Mouse (Mus musculus): ENCODE results near the gene Gpatch4. TPM values are rescaled to one million over a fixed set of nuclear protein-coding genes. Genes with fewer than 3 reads are reported as not detected.

Gpatch4 gene
- polyA plus RNA-seq, 1 experiment, result 26.4 TPM

DNA sequence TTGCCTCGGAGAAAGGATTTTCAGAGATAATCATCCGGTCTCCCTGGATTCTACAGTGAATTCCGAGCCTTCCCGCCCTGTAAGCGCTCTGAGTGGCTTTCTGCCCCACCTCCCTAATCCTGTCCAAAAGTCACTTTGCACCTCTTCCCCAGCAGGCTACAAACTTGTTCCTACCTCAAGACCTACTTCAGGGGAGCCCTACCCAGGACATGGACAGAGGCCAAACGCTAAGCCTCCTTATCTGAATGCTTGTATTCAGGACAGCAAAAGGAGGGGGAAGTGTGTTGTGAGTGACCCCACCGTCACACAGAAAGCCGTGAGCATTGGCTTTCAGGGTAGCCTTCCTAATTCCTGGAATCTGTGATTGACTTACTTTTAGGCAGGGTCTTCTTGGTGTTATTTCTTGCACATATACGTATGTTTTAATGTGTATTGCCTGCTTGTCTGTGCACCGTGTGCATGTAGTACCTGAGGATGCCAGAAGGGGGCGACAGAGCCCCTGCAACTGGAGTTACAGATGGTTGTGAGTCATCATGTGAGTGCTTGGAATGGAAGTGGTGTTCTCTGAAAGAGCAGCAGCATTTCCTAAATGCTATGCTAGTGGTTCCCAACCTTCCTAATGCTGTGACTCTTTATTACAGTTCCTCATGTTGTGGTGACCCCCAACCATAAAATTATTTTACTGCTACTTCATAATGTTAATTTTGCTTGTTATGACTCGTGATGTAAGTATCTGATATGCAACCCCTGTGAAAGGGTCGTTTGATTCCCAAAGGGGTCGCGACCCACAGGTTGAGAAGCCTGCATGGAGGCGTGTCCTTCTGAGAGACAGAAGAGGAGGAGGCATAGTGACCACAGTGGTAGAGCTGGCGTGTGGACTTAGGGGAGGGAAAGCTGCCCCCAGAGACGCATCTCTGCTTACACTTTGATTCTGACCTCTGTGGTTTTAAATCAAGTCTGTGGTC is 36.8 kb upstream of the Gpatch4 start:
- H3K27me3 ChIP-seq (ENCODE audit: control insufficient read depth, insufficient read depth, insufficient read length), result peaks cover 42% of the 10 kb centered on the region
- H3K79me3 ChIP-seq (ENCODE audit: low read depth), result no peaks in the 10 kb centered on the region
- no peak overlapping the region for H3K4me3 ChIP-seq (ENCODE audit: insufficient read depth, poor library complexity, severe bottlenecking)
- no peak for TF ChIP-seq USF1 (IDR thresholded peaks at IDR 0.05; ENCODE audit: low read depth)
- TF ChIP-seq MAX (IDR thresholded peaks at IDR 0.05), result no peak
- no peak for TF ChIP-seq MYOD1 (IDR thresholded peaks at IDR 0.05; ENCODE audit: control insufficient read depth, insufficient read length, low read depth)
- TF ChIP-seq CTCF (IDR thresholded peaks at IDR 0.05; ENCODE audit: control insufficient read depth, insufficient read depth, insufficient read length), result no peak
- TF ChIP-seq MYOG (IDR thresholded peaks at IDR 0.05; ENCODE audit: control insufficient read depth, extremely low read depth, insufficient read length), result no peak
- no peak for TF ChIP-seq CEBPB (IDR thresholded peaks at IDR 0.05; ENCODE audit: low read depth)
- no peak for TF ChIP-seq FOSL1 (IDR thresholded peaks at IDR 0.05; ENCODE audit: insufficient read depth, low read length, poor library complexity, severe bottlenecking)
- no peak overlapping the region for H3ac ChIP-seq (ENCODE audit: control insufficient read depth, insufficient read length, low read depth)
- H3K36me3 ChIP-seq (ENCODE audit: control insufficient read depth, insufficient read depth), result no peaks in the 10 kb centered on the region
- no peaks in the 10 kb centered on the region for H3K79me2 ChIP-seq (ENCODE audit: control insufficient read depth, insufficient read depth)

DNA sequence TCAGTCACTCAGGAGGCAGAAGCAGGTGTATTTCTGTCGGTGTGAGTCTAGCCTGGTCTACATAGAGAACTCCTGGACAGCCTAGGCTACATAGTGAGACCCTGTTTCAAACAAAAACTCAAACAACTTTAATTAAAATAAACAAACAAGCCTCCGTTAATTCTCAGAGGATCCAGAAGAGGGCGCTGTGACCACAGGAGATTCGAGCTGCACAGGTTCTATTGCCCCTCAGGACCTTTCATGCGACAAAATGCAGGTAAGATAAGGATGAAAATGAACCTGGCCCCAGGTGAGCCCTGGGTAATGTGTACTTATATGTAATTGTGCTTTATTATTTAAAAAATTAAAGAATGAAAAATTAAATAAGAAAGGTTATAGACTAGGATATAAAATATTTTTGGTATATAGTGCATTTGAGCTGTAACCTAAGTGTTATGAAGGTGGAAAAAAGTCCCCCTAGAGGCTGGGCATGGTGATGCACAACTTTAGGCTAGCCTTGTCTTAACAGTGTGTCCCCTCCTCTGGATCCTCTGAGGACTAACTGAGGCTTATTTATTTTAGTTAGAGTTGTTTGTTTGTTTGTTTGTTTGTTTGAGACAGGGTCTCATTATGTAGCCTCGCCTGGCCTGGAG is 32.2 kb upstream of the Gpatch4 start:
- H3K79me3 ChIP-seq (ENCODE audit: low read depth), result no peaks in the 10 kb centered on the region

DNA sequence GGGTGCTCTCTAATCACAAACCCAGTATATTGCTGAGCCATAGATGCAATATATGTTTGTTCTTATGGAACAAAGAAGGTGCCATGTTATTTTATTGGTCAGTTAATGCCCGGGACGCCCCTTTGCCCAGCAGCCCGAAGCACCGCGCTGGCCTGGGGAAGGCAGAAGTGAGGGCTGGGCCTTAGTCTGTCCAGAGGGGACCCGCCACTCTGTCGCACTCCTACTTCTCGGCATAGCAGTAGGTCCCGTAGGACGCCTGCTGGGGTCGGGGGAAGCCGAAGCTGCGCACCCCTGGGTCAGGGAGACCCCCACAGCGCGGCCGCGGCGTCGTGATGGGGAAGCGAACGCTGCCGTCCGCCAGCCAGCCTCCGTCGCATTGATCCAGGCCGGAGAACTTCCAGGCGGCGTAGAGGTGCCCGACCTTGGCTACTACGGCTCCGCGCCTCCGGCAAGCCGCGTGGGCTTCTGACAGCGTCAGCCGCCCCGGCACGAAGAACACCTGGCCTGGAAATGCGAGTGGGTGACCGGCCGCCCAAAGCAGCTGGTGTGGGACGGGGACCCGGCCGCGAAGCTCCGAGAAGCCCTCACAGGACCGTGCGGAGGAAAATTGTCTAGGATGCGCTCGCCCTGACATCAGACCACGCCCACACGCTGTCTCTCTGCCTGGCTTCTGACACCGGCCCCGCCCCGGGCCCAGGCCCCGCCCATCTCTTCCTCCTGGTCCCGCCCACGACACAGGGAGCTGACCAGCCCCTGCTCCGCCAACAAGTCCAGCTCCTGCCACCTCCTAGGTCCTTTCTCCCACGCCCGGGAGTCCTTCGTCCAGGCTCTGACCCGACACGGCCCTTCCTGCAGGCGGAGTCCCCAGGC is 20.4 kb upstream of the Gpatch4 start:
- H3K4me3 ChIP-seq (ENCODE audit: insufficient read depth, poor library complexity, severe bottlenecking), result no peak overlapping the region
- TF ChIP-seq MYOG (IDR thresholded peaks at IDR 0.05; ENCODE audit: control insufficient read depth, extremely low read depth, insufficient read length) (no peak), MYOD1 (IDR thresholded peaks at IDR 0.05; ENCODE audit: control insufficient read depth, insufficient read length, low read depth) (no peak), CEBPB (IDR thresholded peaks at IDR 0.05; ENCODE audit: low read depth) (no peak), FOSL1 (IDR thresholded peaks at IDR 0.05; ENCODE audit: insufficient read depth, low read length, poor library complexity, severe bottlenecking) (no peak), MAX (IDR thresholded peaks at IDR 0.05) (no peak), USF1 (IDR thresholded peaks at IDR 0.05; ENCODE audit: low read depth) (no peak), CTCF (IDR thresholded peaks at IDR 0.05; ENCODE audit: control insufficient read depth, insufficient read depth, insufficient read length) (no peak)
- no peaks in the 10 kb centered on the region for H3K79me3 ChIP-seq (ENCODE audit: low read depth)
- H3K79me2 ChIP-seq (ENCODE audit: control insufficient read depth, insufficient read depth), result no peaks in the 10 kb centered on the region
- H3K27me3 ChIP-seq (ENCODE audit: control insufficient read depth, insufficient read depth, insufficient read length), result peaks cover 46% of the 10 kb centered on the region
- no peak overlapping the region for H3ac ChIP-seq (ENCODE audit: control insufficient read depth, insufficient read length, low read depth)
- no peaks in the 10 kb centered on the region for H3K36me3 ChIP-seq (ENCODE audit: control insufficient read depth, insufficient read depth)

More for the DNA sequence above, 32.2 kb upstream of the Gpatch4 start:
- Histone ChIP-seq H3ac (ENCODE audit: control insufficient read depth, insufficient read length, low read depth) (no peak overlapping the region), H3K79me2 (ENCODE audit: control insufficient read depth, insufficient read depth) (no peaks in the 10 kb centered on the region), H3K27me3 (ENCODE audit: control insufficient read depth, insufficient read depth, insufficient read length) (peaks cover 17% of the 10 kb centered on the region), H3K4me3 (ENCODE audit: insufficient read depth, poor library complexity, severe bottlenecking) (no peak overlapping the region), H3K36me3 (ENCODE audit: control insufficient read depth, insufficient read depth) (no peaks in the 10 kb centered on the region)
- no peak for TF ChIP-seq MYOD1 (IDR thresholded peaks at IDR 0.05; ENCODE audit: control insufficient read depth, insufficient read length, low read depth)
- TF ChIP-seq MYOG (IDR thresholded peaks at IDR 0.05; ENCODE audit: control insufficient read depth, extremely low read depth, insufficient read length), result no peak
- no peak for TF ChIP-seq CTCF (IDR thresholded peaks at IDR 0.05; ENCODE audit: control insufficient read depth, insufficient read depth, insufficient read length)
- TF ChIP-seq USF1 (IDR thresholded peaks at IDR 0.05; ENCODE audit: low read depth), result no peak
- no peak for TF ChIP-seq MAX (IDR thresholded peaks at IDR 0.05)
- no peak for TF ChIP-seq CEBPB (IDR thresholded peaks at IDR 0.05; ENCODE audit: low read depth)
- TF ChIP-seq FOSL1 (IDR thresholded peaks at IDR 0.05; ENCODE audit: insufficient read depth, low read length, poor library complexity, severe bottlenecking), result no peak

DNA sequence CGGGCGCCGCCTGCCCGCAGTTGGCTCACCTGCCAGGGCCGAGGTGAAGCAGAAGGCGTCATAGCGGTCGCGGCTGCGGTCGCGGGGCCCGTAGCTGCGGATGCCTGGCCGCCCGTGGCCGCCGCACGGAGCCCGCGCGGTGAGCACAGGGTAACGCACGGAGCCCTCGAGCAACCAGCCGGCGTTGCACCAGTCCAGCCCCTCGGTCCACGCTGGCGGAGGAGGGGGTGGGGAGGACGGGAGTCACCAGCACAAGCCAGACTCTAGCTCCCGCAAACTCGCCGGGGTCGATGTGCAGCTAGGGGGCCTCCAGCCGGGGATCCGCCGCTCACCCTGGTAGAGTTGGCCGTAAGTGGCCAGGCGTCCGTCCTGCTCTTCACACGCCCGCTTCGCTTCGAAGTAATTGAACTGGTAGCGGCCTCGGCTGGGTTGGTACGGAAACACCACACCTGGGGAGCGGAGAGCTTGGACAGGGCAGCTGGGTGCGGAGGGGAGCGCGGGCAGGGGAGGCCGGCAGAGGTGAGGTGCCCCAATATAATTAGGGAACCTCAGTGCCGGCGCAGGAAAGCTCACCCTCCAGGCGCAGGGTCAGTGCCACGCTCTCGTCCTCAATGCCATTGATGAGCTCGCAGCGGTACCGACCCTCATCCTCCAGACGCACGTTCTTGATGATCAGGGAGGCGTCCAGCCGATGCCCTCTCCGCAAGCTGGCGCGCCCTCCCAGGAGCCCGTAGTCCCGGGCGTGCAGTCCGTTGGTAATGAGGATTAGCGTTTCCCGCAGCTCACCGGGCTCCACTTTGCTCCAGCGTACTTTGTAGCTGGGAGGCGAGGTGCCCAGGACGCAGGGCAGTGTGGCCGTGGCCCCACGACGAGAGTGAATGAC is 19.5 kb upstream of the Gpatch4 start:
- Histone ChIP-seq H3K4me3 (ENCODE audit: insufficient read depth, poor library complexity, severe bottlenecking) (no peak overlapping the region), H3ac (ENCODE audit: control insufficient read depth, insufficient read length, low read depth) (no peak overlapping the region), H3K27me3 (ENCODE audit: control insufficient read depth, insufficient read depth, insufficient read length) (peaks cover 46% of the 10 kb centered on the region), H3K79me2 (ENCODE audit: control insufficient read depth, insufficient read depth) (no peaks in the 10 kb centered on the region), H3K36me3 (ENCODE audit: control insufficient read depth, insufficient read depth) (no peaks in the 10 kb centered on the region), H3K79me3 (ENCODE audit: low read depth) (no peaks in the 10 kb centered on the region)
- no peak for TF ChIP-seq MAX (IDR thresholded peaks at IDR 0.05)
- TF ChIP-seq MYOG (IDR thresholded peaks at IDR 0.05; ENCODE audit: control insufficient read depth, extremely low read depth, insufficient read length), result no peak

DNA sequence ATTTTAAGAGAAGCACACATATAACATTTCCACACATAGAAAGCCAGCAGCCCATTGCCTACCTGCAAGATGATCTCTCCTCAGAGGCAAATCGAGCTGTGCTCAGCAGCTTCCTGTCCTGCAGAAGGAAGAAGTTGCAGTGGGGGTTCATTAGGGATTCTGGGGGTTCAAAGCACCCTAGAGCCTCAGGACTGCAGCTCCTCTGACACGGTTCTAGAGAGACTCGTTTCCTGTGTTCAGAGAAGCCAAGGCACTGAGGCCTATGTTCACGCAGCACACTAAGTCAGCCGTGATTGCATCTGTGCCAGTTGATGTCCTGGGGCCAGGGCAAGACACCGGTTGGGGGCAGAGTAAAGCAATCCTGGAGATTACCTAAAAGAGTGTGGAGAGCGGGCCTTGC is 16.1 kb upstream of the Gpatch4 start:
- no peaks in the 10 kb centered on the region for H3K36me3 ChIP-seq (ENCODE audit: control insufficient read depth, insufficient read depth)
- H3K4me3 ChIP-seq (ENCODE audit: insufficient read depth, poor library complexity, severe bottlenecking), result no peak overlapping the region
- no peak for TF ChIP-seq MYOG (IDR thresholded peaks at IDR 0.05; ENCODE audit: control insufficient read depth, extremely low read depth, insufficient read length)
- TF ChIP-seq USF1 (IDR thresholded peaks at IDR 0.05; ENCODE audit: low read depth), result no peak
- no peak for TF ChIP-seq FOSL1 (IDR thresholded peaks at IDR 0.05; ENCODE audit: insufficient read depth, low read length, poor library complexity, severe bottlenecking)
- TF ChIP-seq MYOD1 (IDR thresholded peaks at IDR 0.05; ENCODE audit: control insufficient read depth, insufficient read length, low read depth), result no peak
- no peak for TF ChIP-seq CEBPB (IDR thresholded peaks at IDR 0.05; ENCODE audit: low read depth)
- no peak for TF ChIP-seq CTCF (IDR thresholded peaks at IDR 0.05; ENCODE audit: control insufficient read depth, insufficient read depth, insufficient read length)
- TF ChIP-seq MAX (IDR thresholded peaks at IDR 0.05), result no peak
- H3K79me3 ChIP-seq (ENCODE audit: low read depth), result no peaks in the 10 kb centered on the region
- no peak overlapping the region for H3ac ChIP-seq (ENCODE audit: control insufficient read depth, insufficient read length, low read depth)
- peaks cover 50% of the 10 kb centered on the region for H3K27me3 ChIP-seq (ENCODE audit: control insufficient read depth, insufficient read depth, insufficient read length)
- no peaks in the 10 kb centered on the region for H3K79me2 ChIP-seq (ENCODE audit: control insufficient read depth, insufficient read depth)

Measured in C2C12 (cell line).